Mouse (Mus musculus) hindbrain, embryonic 15.5 days (tissue): ENCODE data around the gene Cep19. TPM values are rescaled to one million over a fixed set of nuclear protein-coding genes. Genes with fewer than 3 reads are reported as not detected.
"Not testable (repeated sequence)": the region's sequence is repeated elsewhere in the genome, so short reads cannot be mapped to it uniquely, and the experiment has no call there.

ENCODE experiments used
- ATAC-seq: fragments of 200-750 bp; cut with Nextera tagmentation; 2 replicates; pipeline ENCODE4 v1.8.0; 2017; ENCODE audit warnings: low read depth, moderate number of reproducible peaks, moderate TSS enrichment; ENCODE audit not compliant: low FRiP score
- H3K27ac ChIP-seq: fragments of 300-500 bp; sonication (generic); replicated peaks from 2 replicates; pipeline ENCODE4 v1.5.1; 2015; ENCODE audit warnings: mild to moderate bottlenecking, inconsistent platforms
- H3K27me3 ChIP-seq: fragments of 300-500 bp; sonication (generic); 2 replicates; pipeline ENCODE4 v1.6.1; 2015; ENCODE audit warnings: control low read depth, inconsistent platforms
- H3K36me3 ChIP-seq: fragments of 300-500 bp; sonication (generic); 2 replicates; pipeline ENCODE4 v1.6.1; 2015; ENCODE audit warnings: control low read depth, inconsistent platforms
- H3K4me1 ChIP-seq: fragments of 300-500 bp; sonication (generic); replicated peaks from 2 replicates; pipeline ENCODE4 v1.6.1; 2015; ENCODE audit warnings: control low read depth, inconsistent platforms
- H3K4me2 ChIP-seq: fragments of 300-500 bp; sonication (generic); 2 replicates; pipeline ENCODE4 v1.6.1; 2015; ENCODE audit warnings: moderate library complexity, mild to moderate bottlenecking, inconsistent platforms
- H3K4me3 ChIP-seq: fragments of 300-500 bp; sonication (generic); 2 replicates; pipeline ENCODE4 v1.5.1; 2015; ENCODE audit warnings: mild to moderate bottlenecking, inconsistent platforms
- H3K9ac ChIP-seq: fragments of 300-500 bp; sonication (generic); 2 replicates; pipeline ENCODE4 v1.6.1; 2015; ENCODE audit warnings: inconsistent platforms
- H3K9me3 ChIP-seq: fragments of 300-500 bp; sonication (generic); 2 replicates; pipeline ENCODE4 v1.6.1; 2016; ENCODE audit warnings: control low read depth, inconsistent platforms
- WGBS: fragments of 180-500 bp; shearing (Covaris S2); methylation state at CpG from one replicate; pipeline ENCODE4 v1.1.7; 2015; 5-methylcytosine and 5-hydroxymethylcytosine counted together
- polyA plus RNA-seq: library from polyadenylated mRNA; unstranded; fragments of >200 nt; fragmentation: Nextera tagmentation; extraction: Ambion mirVana; gene quantifications from 2 replicates; pipeline ENCODE4 v1.2.1, GENCODE M21; 2015

The Cep19 gene
- 44.2 and 48.2 TPM in 2 replicates for polyA plus RNA-seq

- Histone ChIP-seq H3K9me3 (no peaks in the 10 kb centered on the region), H3K27ac (peak within 1 kb of the TSS; percentile 81), H3K27me3 (no peaks in the 10 kb centered on the region), H3K4me2 (peak within 1 kb of the TSS; percentile 70), H3K9ac (peak within 1 kb of the TSS; percentile 84), H3K36me3 (peaks cover 26% of the 10 kb centered on the region), H3K4me3 (peak within 1 kb of the TSS; percentile 87), H3K4me1 (peaks cover 17% of the 10 kb centered on the region)
- WGBS, result under 1% methylated on average over 31 of the region's 34 CpGs
- ATAC-seq, result peak; percentile 98
Observed at GRCm38 (mm10) chr16:32099638-32100150, at the start of gene Cep19, which contains the start of gene Pigx. Gene Cep19 (plus strand): TSS chr16:32099800. Gene Pigx (minus strand): TSS chr16:32099740.

DNA sequence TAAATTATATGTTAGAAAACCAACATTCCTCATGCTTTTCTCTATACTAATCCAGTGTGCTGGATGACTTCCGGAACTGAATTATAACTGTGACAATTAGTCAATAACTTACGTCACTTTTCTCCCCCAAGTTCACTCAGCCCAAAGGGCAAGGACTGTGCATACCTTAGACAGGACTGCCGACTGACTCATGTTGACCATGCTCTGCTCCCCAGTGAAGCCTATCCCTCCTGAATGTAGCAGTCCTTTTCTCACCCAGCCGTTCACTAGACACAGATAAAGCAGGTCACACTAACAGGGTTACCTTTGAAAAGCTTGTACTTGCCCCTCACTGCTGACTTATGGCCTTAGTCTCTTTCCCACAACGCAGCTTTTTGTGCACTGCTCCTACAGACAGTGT is 40.8 kb upstream of the Cep19 start:
- no peak overlapping the region for H3K4me2 ChIP-seq
- H3K27ac ChIP-seq, result no peak overlapping the region
- whole genome bisulfite sequencing, result 85% methylated on average over 5 of the region's 5 CpGs
- no peaks in the 10 kb centered on the region for H3K9me3 ChIP-seq
- no peaks in the 10 kb centered on the region for H3K36me3 ChIP-seq
- H3K27me3 ChIP-seq, result no peaks in the 10 kb centered on the region
- H3K9ac ChIP-seq, result no peak overlapping the region
- no peaks in the 10 kb centered on the region for H3K4me1 ChIP-seq
- H3K4me3 ChIP-seq, result no peak overlapping the region
- ATAC-seq, result no peak

GRCm38 (mm10) chr16:32059840-32060523 is 39.6 kb upstream of the Cep19 start:
- H3K9me3 ChIP-seq, result no peaks in the 10 kb centered on the region
- H3K9ac ChIP-seq, result no peak overlapping the region
- no peak overlapping the region for H3K27ac ChIP-seq
- H3K4me3 ChIP-seq, result no peak overlapping the region
- WGBS, result 73% methylated on average over 6 of the region's 6 CpGs
- no peak overlapping the region for H3K4me2 ChIP-seq
- no peaks in the 10 kb centered on the region for H3K4me1 ChIP-seq
- no peaks in the 10 kb centered on the region for H3K27me3 ChIP-seq
- H3K36me3 ChIP-seq, result no peaks in the 10 kb centered on the region
- ATAC-seq, result no peak

DNA sequence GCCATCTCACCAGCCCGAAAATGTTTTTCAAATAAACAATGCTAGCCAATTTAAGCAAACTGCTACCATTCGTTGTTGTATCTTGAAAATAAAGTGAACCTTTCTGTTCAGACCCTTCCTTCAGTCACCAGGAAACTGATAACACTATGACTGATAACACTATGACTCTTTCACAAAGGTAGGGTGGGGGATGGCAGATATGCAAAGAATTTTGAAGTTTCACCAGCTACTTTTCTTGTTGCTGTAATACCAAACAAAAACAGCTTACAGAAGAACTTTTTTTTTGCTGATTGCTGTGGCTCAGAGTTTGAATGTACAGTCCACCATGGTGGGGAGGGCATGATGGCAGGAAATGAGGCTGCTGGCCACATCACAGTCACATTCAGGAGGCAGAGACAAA is 37.4 kb upstream of the Cep19 start:
- Histone ChIP-seq H3K4me3 (no peak overlapping the region), H3K9me3 (no peaks in the 10 kb centered on the region), H3K9ac (no peak overlapping the region), H3K36me3 (no peaks in the 10 kb centered on the region), H3K4me2 (no peak overlapping the region), H3K27ac (no peak overlapping the region), H3K4me1 (no peaks in the 10 kb centered on the region), H3K27me3 (no peaks in the 10 kb centered on the region)
- 89% methylated on average over 2 of the region's 2 CpGs for WGBS
- ATAC-seq, result no peak

GRCm38 (mm10) chr16:32063900-32064299 is 35.7 kb upstream of the Cep19 start:
- Histone ChIP-seq H3K9me3 (no peaks in the 10 kb centered on the region), H3K27me3 (no peaks in the 10 kb centered on the region), H3K9ac (no peak overlapping the region), H3K36me3 (no peaks in the 10 kb centered on the region), H3K4me2 (no peak overlapping the region), H3K27ac (no peak overlapping the region), H3K4me1 (no peaks in the 10 kb centered on the region), H3K4me3 (no peak overlapping the region)
- no peak for ATAC-seq
- 88% methylated on average over 7 of the region's 7 CpGs for WGBS

- Histone ChIP-seq H3K9ac (no peak overlapping the region), H3K36me3 (no peaks in the 10 kb centered on the region), H3K27me3 (no peaks in the 10 kb centered on the region), H3K4me3 (no peak overlapping the region), H3K9me3 (no peaks in the 10 kb centered on the region), H3K4me2 (no peak overlapping the region), H3K27ac (no peak overlapping the region), H3K4me1 (no peaks in the 10 kb centered on the region)
- ATAC-seq, result 0 out of 2 replicates have a peak, but pooled peaks have one; percentile 38
- WGBS, result 100% methylated on average over 1 of the region's 1 CpGs
Observed at GRCm38 (mm10) chr16:32066899-32067298, 32.7 kb upstream of the Cep19 start.

GRCm38 (mm10) chr16:32068389-32069300 is 31.0 kb upstream of the Cep19 start:
- H3K4me3 ChIP-seq, result no peak overlapping the region
- no peaks in the 10 kb centered on the region for H3K9me3 ChIP-seq
- ATAC-seq, result no peak
- no peak overlapping the region for H3K4me2 ChIP-seq
- no peaks in the 10 kb centered on the region for H3K27me3 ChIP-seq
- 84% methylated on average over 12 of the region's 12 CpGs for WGBS
- no peaks in the 10 kb centered on the region for H3K36me3 ChIP-seq
- H3K4me1 ChIP-seq, result no peaks in the 10 kb centered on the region
- H3K9ac ChIP-seq, result no peak overlapping the region
- H3K27ac ChIP-seq, result no peak overlapping the region

GRCm38 (mm10) chr16:32070070-32070469 is 29.5 kb upstream of the Cep19 start:
- not testable (repeated sequence) for H3K27me3 ChIP-seq, H3K36me3 ChIP-seq, H3K9ac ChIP-seq, H3K4me2 ChIP-seq, H3K27ac ChIP-seq, H3K9me3 ChIP-seq, ATAC-seq, H3K4me3 ChIP-seq, H3K4me1 ChIP-seq
- WGBS, result 87% methylated on average over 4 of the region's 4 CpGs

DNA sequence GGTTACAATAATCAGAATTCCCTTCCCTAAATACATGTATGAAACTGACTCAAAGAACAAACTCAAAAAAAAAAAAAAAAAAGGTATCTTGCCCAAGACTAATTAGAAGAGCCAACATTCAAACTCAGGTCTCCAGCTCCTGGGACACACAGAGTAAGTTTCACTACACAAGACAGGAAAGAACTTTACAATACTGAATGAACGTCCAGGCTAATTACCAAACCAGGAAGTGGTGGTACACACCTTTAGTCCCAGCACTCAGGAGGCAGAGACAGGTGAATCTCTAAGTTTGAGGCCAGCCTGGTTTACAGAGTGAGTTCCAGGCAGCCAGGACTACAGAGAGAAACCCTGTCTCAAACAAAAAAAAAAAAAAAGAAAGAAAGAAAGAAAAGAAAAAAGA is 23.8 kb upstream of the Cep19 start:
- Histone ChIP-seq H3K4me3 (no peak overlapping the region), H3K9me3 (no peaks in the 10 kb centered on the region), H3K27me3 (no peaks in the 10 kb centered on the region), H3K27ac (no peak overlapping the region), H3K4me1 (peaks cover 27% of the 10 kb centered on the region), H3K36me3 (no peaks in the 10 kb centered on the region), H3K4me2 (no peak overlapping the region), H3K9ac (no peak overlapping the region)
- WGBS, result 73% methylated on average over 1 of the region's 1 CpGs
- ATAC-seq, result no peak

- Histone ChIP-seq H3K27me3 (no peaks in the 10 kb centered on the region), H3K9ac (no peak overlapping the region), H3K4me3 (no peak overlapping the region), H3K4me2 (0 out of 2 replicates have a peak overlapping the region, but pooled peaks have one; percentile 15), H3K9me3 (no peaks in the 10 kb centered on the region), H3K4me1 (peaks cover 27% of the 10 kb centered on the region), H3K36me3 (no peaks in the 10 kb centered on the region), H3K27ac (no peak overlapping the region)
- ATAC-seq, result no peak
- WGBS, result 69% methylated on average over 3 of the region's 3 CpGs
Observed at GRCm38 (mm10) chr16:32076406-32076805, 23.2 kb upstream of the Cep19 start.

DNA sequence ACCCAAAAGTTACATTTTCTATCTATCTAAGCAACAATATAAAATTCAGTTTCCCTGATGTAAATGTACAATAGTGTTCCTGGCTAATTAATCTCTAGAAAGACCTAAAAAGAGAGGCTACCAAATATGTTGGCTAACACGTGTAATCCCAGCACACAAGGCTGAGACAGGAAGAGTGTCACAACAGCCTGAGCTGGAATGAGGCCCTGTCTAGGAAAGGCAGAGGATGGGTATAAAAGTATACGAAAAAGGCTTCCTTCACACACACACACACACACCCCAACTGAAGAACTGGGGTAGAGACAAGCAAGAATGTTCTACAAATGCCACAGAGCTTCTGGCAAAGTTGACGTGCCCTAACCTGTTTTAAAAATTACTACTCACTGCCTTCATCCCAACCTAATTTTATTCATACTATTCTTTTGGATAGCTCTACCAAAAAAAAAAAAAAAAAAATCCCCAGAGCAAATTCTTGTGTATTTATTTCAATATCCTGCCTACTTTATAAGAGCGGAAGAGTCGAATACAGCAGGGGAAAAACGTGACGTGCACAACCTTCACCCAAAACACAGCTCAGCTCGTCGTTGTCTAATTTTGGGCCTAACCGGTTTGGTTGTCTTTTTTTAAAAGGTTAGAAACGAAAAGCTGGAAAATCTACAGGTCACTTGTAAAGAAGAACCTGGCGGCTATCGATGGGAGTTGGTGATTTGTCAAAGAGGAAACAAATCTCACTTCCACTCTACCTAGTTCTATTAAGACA is 21.8 kb upstream of the Cep19 start:
- H3K4me2 ChIP-seq, result peak overlapping the region; percentile 79
- H3K36me3 ChIP-seq, result no peaks in the 10 kb centered on the region
- H3K4me3 ChIP-seq, result peak overlapping the region; percentile 96
- no peak for ATAC-seq
- peak overlapping the region; percentile 91; the same call in 1 of the 2 replicates for H3K27ac ChIP-seq
- no peaks in the 10 kb centered on the region for H3K9me3 ChIP-seq
- WGBS, result 12% methylated on average over 13 of the region's 13 CpGs
- peaks cover 27% of the 10 kb centered on the region for H3K4me1 ChIP-seq
- no peaks in the 10 kb centered on the region for H3K27me3 ChIP-seq
- H3K9ac ChIP-seq, result peak overlapping the region; percentile 99
